Mouse (Mus musculus): Measurements from ENCODE around the gene A430078G23Rik.

DNA sequence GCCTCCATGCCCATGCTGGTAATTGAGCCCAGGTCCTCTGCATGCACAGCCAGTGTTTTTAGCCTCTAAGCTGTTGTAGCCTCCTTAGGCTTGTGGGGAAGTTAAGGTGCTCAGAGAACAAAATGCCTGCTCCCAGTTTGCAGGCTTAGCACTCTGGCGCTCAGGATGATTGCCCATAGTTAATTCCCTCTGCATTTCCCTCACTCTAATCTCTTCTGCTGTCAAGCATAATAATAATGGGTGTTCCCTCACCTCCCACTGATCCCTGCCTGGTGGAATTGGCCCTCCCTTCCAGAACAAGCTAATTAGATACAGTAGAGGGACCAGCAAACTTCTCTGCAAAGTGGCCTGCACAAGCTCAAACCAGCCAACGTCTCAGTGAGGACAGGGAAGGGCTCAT is 47.3 kb downstream of the A430078G23Rik start:
- TF ChIP-seq CTCF (IDR thresholded peaks at IDR 0.05; ENCODE audit: borderline replicate concordance, insufficient read depth, low read depth, low read length), result no peak
- no peak for TF ChIP-seq POLR2A (IDR thresholded peaks at IDR 0.05; ENCODE audit: borderline replicate concordance, insufficient read depth, low read length)
